Mouse (Mus musculus): ENCODE results near the gene Coasy.
"Not testable (repeated sequence)": the region's sequence is repeated elsewhere in the genome, so short reads cannot be mapped to it uniquely, and the experiment has no call there.

Gene Coasy

DNA sequence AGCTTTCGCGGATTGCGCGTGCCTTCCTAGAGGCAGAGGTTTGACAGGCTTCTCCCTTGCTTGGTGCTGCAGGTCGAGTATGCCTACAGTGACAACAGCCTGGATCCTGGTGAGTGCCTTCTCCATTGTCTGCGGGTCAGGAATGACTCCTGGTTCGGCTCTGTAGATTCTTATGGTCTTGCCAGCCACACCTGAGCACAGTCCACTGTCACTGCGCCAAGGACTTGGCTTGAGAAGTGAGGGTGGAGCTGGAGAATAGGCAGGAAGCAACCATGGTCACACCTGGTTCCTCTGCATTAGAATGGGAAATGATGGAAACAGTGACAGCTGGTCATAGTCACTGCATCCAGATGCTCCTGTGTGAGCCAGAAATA, 5.3 kb downstream of the Coasy start:
- DNase-seq (ENCODE audit: low read depth, low spot score), result peak; percentile 41

DNA sequence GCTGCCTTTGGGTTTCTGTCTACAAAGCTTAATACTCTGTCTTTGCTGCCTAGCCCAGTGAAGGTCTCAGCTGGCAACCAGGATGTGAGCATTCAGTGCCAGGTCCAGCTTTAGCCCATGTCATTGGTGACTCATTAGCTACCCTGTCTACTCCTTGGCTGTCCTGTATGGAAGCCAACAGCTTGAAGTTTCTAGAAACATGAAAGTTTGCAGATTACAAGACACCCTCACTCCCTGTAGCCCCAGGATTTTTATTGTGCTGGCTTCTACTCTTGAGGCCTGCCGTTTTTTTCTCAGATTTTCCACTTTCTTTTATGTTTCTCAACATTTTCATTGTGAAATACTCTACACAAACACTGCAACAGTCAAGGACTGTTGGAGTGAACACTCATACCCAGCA, 7.6 kb downstream of the Coasy start:
- DNase-seq (ENCODE audit: low read depth, low spot score), result no peak

DNA sequence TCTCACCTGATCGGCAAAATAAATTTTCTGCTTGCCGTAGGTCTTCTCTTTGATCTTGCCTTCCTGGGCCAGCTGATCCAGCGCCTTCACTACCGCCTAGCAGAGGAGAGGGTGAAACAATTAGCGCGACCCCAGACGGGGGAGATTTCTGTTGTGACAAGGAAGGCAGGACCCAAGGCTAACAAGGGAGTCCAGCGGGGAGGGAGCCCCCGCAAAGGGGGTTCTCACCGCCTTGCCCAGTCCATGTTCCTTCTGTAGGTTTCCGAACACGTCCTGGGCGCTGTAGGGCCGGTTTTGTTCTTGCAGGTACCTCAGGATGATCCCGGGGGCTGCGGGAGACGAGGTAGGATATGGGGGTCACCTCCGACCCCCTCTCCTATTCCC, 12.6 kb downstream of the Coasy start:
- no peak for DNase-seq (ENCODE audit: low read depth, low spot score)

DNA sequence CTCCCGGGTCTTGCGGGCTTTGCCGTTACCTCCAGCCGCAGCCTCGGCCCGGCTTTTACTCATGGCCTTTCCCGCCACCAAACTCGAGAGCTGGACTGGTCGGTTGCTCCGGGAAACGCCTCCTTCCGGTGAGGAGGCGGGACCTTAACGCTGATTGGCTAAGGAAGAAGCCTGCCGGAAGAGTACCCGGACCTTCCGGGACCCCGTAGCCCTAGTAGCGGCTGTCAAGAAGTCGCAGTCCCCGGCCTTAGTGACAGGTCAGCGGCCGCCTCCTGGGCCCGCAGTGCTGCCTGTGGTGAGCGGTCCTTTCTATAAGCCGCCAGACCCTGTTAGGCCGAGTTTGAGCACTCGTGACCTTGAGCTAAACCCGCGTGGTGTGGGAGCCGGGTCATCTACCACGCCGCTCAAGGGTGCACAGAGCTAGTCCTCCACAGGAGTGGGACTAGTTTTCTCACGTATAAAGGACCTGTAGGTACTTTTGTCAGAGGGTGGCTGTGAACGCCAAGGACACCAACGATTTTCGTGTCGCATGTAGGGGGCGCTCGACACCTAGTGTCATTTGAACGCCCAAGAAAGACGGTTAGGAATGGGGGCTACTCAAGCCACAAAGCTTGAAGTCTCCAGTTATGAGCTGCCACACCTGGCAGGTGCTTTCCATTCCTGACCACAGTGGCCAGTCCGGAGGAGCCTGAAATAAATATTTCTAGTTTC, 13.1 kb downstream of the Coasy start, which contains the start of gene Psmc3ip:
TSS of gene Psmc3ip (minus strand) at position 123 of the 711 bp plus-strand sequence.
- DNase-seq (ENCODE audit: low read depth, low spot score), result peak; percentile 98

DNA sequence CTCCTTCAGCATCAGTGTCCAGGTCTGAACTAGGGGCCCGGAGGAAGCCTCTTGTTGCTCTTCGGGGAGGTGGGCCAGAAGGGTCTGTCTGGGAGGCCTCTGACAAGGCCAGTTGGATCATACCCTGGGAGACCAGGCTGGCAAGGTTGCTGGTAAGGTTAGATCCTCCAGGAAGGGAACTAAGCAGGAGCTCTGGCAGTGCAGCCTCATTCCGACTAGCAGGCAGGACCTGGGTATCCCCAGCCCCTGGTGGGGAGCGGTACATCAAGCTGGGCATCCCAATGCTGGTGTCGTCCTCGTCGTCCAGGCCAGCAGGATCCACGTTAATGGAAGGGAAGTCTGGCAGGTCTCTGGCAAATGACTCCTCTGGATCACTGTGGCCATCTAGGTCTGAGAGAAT, 15.9 kb downstream of the Coasy start:
- DNase-seq (ENCODE audit: low read depth, low spot score), result no peak

DNA sequence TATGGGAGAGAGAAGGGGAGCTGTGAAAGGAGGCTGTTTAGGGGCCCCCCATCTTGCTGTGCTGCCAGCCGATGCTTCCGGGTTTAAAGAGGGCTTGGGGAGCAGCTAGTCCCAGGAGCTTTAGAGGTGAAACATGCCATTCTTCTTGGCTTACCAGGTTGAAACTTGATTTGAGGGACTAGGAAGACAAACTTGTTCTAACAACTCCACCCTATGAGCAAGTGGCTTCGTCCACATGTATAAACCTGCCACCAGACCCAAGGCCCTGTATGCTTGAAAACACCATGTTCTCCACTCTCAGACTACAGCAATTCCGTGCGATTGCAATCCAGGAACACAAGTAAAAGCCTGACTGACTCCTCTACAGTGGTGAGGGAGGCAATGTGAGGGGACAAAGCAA, 20.6 kb downstream of the Coasy start:
- no peak for DNase-seq (ENCODE audit: low read depth, low spot score)

DNA sequence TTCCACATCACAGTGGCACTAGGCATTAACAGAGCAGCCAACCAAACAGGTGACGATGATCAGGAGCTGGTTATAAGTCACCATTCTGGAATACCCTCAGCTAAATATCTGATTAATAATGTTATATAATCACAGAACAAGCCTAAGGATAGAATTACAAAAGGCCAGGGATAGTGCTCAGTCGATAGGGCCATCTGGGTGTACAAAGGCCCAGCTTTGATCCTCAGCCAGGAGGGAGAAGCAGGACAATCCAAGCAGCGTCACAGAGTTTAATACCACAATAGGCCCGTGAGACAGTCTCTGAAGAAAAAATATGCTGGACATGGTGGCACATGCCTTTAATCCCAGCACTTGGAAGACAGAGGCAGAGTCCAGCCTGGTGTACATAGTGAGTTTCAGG, 27.0 kb downstream of the Coasy start:
- DNase-seq (ENCODE audit: low read depth, low spot score), result peak; percentile 29

DNA sequence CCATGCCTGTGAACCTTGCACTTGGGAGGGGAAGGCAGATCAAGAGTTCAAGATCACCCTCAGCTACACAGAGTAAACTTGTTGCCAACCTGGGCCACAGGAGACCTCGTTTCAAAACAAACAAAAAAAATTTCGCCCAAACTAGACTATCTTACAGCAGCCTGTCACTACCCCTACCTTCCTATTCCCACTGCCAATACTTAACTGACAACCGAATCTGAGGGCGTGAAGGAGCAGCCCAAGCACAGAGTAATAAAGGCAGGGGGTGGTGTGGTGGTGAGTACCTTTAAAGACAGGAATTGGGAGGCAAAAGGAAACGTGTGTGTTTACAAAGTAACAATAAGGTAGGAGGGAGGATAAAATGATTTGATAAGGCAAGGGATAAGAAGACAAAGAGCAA, 28.3 kb downstream of the Coasy start:
- DNase-seq (ENCODE audit: low read depth, low spot score), result no peak

DNA sequence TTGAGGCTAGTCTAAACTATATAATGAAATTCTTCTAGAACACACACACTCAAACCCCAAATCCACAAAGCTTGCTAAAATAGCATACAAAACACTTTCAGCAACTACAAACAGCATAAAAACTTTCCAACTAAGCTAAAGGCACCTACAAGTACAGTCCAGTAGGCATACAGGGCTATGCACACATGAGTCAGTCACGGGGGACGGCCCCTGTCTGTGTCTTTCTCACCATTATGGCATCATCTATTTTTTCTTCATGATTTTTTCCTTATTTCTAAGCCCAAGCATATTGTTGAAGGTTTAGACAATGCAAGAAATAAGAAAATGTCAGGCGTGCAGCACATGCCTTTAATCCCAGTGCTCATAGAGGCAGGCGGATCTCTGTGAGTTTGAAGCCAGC, 28.8 kb downstream of the Coasy start:
- DNase-seq (ENCODE audit: low read depth, low spot score), result no peak

DNA sequence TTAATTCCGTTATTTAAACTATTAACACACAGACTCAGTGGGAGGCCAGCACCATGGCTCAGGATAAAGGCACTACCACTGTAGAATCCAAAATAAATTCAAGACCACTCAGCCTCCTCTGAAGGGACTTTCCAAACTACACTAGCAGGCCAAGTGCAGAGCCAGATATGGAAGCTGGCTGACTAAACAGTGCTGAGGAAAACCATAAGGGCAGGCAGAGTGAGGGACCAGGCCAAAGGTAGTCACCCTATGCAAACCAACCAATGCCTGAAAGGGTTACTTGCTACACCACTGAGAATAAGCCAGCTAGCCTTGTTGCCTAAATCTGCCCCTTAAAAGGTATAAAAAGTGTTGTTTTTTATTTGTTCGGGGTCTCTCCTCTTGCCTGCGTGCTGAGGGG, 29.8 kb downstream of the Coasy start:
- no peak for DNase-seq (ENCODE audit: low read depth, low spot score)

DNA sequence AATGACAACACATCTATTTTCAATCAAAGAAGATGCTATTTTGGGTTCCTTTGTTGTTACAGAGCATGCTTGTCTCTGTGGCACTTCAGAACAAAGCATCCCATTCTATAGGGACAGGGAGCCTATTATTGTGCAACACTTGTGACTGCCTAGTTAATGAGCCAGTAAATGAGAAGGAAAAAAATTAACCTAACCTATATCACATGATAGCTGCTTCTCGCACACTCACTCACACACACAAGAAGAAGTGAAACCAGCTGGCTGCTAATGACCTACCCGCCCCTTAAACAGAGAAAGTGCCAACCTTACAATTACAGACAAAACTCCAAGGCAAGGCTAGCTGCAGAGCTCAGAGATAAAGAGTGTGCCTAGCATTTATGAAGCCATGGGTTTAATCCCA, 33.2 kb downstream of the Coasy start:
- DNase-seq (ENCODE audit: low read depth, low spot score), result peak; percentile 82

DNA sequence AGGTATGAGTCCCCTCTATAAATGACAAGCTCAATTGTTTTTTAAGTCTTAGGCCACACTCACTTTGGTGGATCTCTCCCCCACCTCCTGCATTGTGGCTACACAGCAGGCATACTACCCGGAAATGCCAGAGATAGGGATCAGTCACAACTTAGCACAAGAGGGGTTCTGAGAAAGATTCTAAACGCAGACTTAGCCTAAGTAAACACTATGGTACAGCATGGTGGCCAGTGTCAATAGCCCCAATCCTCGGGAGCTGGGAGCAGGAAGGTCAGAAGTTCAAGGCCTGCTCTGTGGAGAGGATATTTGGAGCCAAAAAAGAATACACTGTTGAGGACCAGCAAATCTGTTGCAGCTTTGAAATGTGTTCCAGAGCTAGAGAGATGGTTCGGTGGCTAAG, 35.7 kb downstream of the Coasy start:
- no peak for DNase-seq (ENCODE audit: low read depth, low spot score)

DNA sequence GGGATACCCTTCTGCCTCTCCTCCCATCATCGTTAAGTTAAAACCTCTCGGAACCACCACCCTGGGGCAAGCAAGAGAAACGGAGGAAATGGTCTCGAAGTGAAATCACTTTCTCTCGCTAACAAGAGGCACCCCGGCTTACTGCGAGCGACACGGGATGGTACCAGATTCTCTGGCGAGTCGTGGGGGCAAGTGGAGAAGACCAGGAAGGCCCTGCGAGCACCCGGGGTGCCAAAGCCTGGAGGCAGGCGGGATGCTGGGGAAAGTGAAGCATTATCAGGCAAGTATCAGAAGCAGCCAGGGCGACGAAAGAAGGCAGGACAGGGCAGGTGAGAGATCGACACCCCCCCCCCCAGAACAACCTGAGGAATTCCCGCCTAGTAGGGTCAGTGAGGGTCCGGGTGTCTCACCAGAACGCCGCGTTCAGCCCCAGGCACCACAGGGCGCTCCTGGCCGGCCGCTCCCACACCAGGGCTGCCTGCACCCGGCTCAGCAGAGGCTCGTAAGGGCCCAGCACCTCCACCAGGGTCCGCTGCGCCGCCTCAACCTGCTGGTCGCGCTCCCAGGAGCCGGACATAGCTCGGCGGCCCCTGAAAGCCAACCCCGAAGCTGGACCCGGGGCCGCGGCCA, 36.9 kb downstream of the Coasy start:
- no peak for DNase-seq (ENCODE audit: low read depth, low spot score)

DNA sequence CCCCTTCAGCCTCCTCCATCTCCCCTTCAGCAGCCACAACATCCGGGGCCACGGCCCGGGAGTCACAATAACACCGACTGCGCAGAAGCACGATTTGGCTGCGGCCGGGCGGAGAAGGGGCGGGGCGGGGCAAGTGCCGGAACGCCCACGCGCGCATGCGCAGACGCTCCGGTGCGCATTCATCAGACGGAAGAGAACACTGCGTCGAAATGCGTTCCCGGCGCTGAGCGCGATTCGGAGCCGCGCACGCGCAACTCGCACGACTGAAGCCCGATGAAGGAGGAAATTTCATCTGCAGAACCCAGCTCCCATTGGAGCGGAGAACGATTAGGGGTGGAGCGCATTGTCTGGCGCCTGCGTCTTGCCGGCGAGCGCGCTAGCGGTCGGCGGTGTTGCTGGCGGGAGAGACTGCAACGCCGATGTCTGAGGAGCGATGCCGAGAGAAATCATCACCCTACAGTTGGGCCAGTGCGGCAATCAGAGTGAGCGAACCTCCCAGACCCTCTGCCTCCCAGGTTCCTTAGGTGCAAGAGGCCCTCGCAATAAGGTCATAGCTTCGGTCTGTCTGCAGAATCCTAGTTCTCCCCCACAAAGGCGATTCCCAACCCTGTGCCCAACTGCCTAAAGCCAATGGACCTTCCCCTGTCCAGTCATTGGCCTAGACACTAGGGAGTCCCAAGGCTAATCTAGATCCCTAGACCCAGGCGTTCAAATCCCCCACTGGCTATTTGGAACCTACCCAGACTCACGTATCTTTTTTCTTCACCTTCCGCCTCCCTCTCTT, 37.6 kb downstream of the Coasy start, which contains the start of the genes Retreg3 and Tubg1:
TSS of gene Retreg3 (minus strand) at position 133 of the 784 bp plus-strand sequence.
TSS of gene Tubg1 (plus strand) at position 178 of the 784 bp plus-strand sequence.
- DNase-seq (ENCODE audit: low read depth, low spot score), result peak; percentile 100

DNA sequence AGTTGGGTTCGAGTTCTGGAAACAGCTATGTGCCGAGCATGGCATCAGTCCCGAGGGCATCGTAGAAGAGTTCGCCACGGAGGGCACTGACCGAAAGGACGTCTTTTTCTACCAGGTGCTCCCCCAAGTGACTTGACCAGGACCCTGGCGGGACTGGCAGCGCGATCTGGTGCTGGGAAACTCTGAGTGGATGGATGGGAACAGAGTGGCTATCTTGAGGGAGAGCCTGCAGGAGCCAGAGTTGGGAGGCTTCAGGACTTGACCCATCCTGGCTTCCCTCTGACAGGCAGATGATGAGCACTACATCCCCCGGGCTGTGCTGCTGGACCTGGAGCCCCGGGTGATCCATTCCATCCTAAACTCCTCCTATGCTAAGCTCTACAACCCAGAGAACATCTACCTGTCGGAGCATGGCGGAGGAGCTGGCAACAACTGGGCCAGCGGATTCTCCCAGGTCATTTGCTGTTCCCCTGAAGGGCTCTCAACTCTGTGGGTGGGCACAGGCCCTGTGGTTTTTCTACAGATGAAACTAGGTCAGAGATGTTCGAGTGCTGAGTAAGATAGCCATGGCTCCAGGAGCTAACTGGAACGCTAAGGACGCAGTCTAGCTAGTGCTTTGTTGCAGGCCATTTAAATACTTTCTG, 38.3 kb downstream of the Coasy start:
- no peak for DNase-seq (ENCODE audit: low read depth, low spot score)

DNA sequence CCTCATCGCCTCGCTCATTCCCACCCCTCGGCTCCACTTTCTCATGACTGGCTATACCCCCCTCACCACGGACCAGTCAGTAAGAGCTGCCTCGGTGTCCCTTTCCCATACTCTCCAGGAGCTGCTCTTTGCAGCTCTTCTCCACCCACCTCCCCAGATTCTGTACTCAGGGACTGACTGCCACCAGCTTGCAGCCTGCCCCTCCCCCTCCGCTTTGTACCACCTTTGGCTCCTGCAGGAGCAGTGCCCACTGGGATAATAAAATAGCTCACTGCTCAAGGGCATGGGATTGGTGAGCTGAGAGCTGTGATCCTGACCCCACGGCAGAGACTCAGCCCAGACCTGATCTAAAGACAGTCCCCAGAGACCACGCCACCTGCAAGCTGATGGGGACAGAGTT, 42.1 kb downstream of the Coasy start:
- not testable (repeated sequence) for DNase-seq (ENCODE audit: low read depth, low spot score)

DNA sequence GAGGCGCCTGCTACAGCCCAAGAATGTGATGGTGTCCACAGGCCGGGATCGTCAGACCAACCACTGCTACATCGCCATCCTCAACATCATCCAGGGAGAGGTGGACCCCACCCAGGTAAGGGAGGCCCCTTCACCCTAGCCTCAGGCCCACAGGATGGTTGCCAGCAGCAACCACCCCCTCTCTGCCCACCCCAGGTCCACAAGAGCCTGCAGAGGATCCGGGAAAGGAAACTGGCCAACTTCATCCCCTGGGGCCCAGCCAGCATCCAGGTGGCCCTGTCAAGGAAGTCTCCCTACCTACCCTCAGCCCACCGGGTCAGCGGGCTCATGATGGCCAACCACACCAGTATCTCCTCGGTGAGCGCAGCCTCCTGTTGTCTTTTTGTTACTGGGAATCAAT, 42.6 kb downstream of the Coasy start:
- not testable (repeated sequence) for DNase-seq (ENCODE audit: low read depth, low spot score)

DNA sequence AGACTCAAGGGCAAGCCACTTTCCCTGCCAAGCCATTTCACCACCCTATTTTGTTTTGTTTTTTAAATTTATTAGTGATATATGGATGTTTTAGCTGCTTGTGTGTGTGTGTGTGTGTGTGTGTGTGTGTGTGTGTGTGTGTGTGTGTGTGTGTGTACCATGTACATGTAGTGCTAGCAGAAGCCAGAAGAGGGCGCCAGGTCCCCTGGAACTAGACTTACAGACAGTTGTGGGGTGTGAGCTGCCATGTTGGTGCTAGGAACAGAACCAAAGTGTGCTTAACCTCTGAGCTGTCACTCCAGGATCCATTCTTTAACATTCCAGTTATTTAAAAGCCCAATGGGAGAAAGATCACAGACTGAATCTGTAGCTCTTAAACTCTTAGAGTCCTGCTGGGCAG, 44.7 kb downstream of the Coasy start:
- no peak for DNase-seq (ENCODE audit: low read depth, low spot score)

DNA sequence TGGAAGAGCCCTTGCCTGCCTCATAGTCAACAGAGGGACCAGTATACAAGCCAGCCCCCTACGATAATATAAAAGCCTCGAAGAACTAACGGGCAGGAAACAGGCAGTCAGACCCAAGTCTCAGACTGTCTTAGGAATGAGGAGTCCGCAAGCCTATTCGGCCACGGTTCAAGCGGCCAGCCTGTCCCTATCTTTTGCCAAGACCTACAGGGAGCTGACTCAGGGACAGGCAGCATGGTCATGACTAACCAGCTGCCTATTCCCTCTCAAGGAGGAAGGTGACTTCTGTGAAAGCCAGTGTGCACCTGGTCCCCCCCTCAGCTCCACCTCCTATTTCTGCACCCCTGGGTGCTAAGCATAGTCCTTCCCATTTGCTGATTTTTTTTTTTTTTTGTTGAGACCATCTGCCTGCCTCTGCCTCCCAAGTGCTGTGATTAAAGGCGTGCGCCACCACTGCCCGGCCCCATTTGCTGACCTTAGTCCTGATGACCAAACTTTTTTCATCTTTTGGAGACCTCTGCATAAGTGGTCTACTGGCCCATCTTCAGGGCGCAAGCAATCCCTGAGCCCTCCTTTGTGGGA, 46.7 kb downstream of the Coasy start:
- peak; percentile 91 for DNase-seq (ENCODE audit: low read depth, low spot score)

DNA sequence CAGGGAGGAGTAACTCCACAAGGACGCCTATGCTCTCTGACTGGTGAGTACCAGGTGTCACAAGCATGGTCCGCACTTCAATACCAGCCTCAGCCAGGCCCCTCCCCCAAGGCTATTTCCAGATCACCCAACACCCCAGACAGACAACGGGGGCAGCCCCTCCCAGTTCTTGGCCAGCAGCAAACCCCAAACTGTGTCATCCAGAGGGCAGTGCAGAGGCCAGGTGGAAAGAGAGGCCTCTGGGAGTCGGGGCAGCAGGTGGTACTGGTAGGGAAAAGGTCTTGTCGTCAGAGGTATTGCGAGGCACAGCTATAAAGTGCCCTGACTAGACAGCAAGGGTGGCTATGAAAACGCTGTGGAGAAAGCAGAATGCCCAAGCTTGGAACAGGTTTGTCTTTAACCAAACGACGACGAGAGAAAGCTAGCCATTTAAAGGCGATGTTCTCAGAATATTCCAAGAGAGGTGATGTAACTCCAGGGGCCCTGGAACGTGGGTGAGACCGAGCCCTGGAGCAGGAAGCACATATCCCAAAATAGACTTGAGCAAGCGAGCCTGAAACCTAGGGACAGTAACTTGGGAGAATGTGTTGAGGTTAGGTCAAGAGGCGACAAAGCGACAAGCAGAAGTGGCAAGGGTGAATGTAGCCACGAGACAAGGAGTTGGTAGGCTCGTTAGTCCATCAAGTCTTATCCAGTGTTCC, 47.8 kb downstream of the Coasy start:
- peak; percentile 36 for DNase-seq (ENCODE audit: low read depth, low spot score)

DNA sequence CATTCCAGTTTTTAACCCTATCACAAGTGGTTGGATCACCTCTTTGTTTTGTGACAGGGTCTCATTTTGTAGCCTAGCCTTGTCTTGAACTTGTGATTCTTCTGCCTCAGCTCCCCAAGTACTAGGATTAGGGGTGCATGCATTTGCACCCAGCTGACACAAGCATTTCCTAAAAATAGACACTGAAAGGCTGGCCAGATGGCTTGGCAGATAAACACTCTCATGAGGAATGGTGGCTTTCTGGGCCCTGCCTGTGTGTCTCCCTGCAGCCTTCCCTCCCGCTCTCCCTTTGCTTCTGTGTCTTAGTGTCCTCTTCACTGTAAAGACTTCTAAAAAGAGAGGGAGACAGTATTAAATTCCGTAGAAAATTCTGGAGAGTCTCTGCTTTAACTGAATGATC, 48.8 kb downstream of the Coasy start:
- DNase-seq (ENCODE audit: low read depth, low spot score), result peak; percentile 91
